Mouse (Mus musculus) Patski (cell line): Measurements from ENCODE around the gene Fbxo9. TPM values are rescaled to one million over a fixed set of nuclear protein-coding genes. Genes with fewer than 3 reads are reported as not detected.

Experiments
- ATAC-seq: fragments of 100-300 bp; one replicate; pipeline ENCODE4 v1.8.0; 2021
- CTCF ChIA-PET: fragments of 350-600 bp; sonication (Branson Sonifier 250); formaldehyde crosslinking; loops from one replicate; lab custom pipeline; 2022; ENCODE audit warnings: inconsistent platforms; lab: Charles Lee
- POLR2A ChIA-PET: fragments of 350-600 bp; sonication (Branson Sonifier 250); formaldehyde crosslinking; loops from one replicate; lab custom pipeline; 2022; ENCODE audit warnings: antibody characterized with exemption, inconsistent platforms; lab: Charles Lee
- DNase-seq: peaks from one replicate; pipeline ENCODE4 v3.0.0-alpha.2; 2011; ENCODE audit warnings: low read depth, low spot score
- H3K27me3 ChIP-seq: fragments of 371-371 bp; one replicate; pipeline ENCODE4 v1.5.1; 2021
- CTCF ChIP-seq: fragments of 100-300 bp; IDR thresholded peaks from one replicate; pipeline ENCODE4 v1.5.1; 2021
- in situ Hi-C: fragments of 300-500 bp; cut with MboI; formaldehyde crosslinking; loops from 3 replicates; pipeline ENCODE4 v1.11.1; 2018; ENCODE audit warnings: low pct_unique_long_range_greater_than_20kb, mixed read lengths
- polyA plus RNA-seq: library from polyadenylated mRNA; unstranded; gene quantifications from one replicate; pipeline ENCODE4 v1.2.3, GENCODE M21; 2021

Fbxo9 gene
- polyA plus RNA-seq, 1 experiment from 2014 or later = 52.2 TPM

GRCm38 (mm10) chr9:78126007-78126406 is 17.1 kb upstream of the Fbxo9 start:
- ChIA-PET CTCF (no interaction called here), POLR2A (no interaction called here)
- no peak for TF ChIP-seq CTCF
- ATAC-seq = no peak
- no peak for DNase-seq
- in situ Hi-C loops = no loop called here
- H3K27me3 ChIP-seq = no peaks in the 10 kb centered on the region

GRCm38 (mm10) chr9:78124297-78124696 is 15.4 kb upstream of the Fbxo9 start:
- no peak for DNase-seq
- ChIA-PET POLR2A (no interaction called here), CTCF (interaction anchor here (1.3 kb wide), 1 partner anchor 11 kb away, joined by 4 read pairs; no protein-coding TSS in a partner anchor)
- in situ Hi-C loops = no loop called here
- no peak for TF ChIP-seq CTCF
- H3K27me3 ChIP-seq = no peaks in the 10 kb centered on the region
- no peak for ATAC-seq

- ATAC-seq (no peak), DNase-seq (no peak)
- H3K27me3 ChIP-seq = no peaks in the 10 kb centered on the region
- no peak for TF ChIP-seq CTCF
- CTCF ChIA-PET = interaction anchor here (1.2 kb wide), 1 partner anchor 27 kb away, joined by 3 read pairs; no protein-coding TSS in a partner anchor
- POLR2A ChIA-PET = no interaction called here
- in situ Hi-C loops = no loop called here
These were observed 14.3 kb upstream of the Fbxo9 start for GRCm38 (mm10) chr9:78122939-78123712.

- DNase-seq (no peak), ATAC-seq (no peak)
- H3K27me3 ChIP-seq = no peaks in the 10 kb centered on the region
- in situ Hi-C loops = no loop called here
- ChIA-PET POLR2A (no interaction called here), CTCF (no interaction called here)
- no peak for TF ChIP-seq CTCF
These were observed 13.1 kb upstream of the Fbxo9 start for GRCm38 (mm10) chr9:78121985-78122384.

- in situ Hi-C loops = no loop called here
- no peaks in the 10 kb centered on the region for H3K27me3 ChIP-seq
- no peak for DNase-seq
- TF ChIP-seq CTCF = no peak
- no peak for ATAC-seq
- ChIA-PET CTCF (no interaction called here), POLR2A (no interaction called here)
These were observed 12.5 kb upstream of the Fbxo9 start for GRCm38 (mm10) chr9:78121358-78121757.

- DNase-seq (no peak), ATAC-seq (no peak)
- TF ChIP-seq CTCF = no peak
- in situ Hi-C loops = loop anchor here (5.0 kb wide), 1 partner anchor 40 kb away; no protein-coding TSS in a partner anchor
- POLR2A ChIA-PET = no interaction called here
- CTCF ChIA-PET = no interaction called here
- H3K27me3 ChIP-seq = no peaks in the 10 kb centered on the region
These were observed 8.8 kb upstream of the Fbxo9 start for GRCm38 (mm10) chr9:78117690-78118089.

- ChIA-PET CTCF (no interaction called here), POLR2A (no interaction called here)
- TF ChIP-seq CTCF = no peak
- no peaks in the 10 kb centered on the region for H3K27me3 ChIP-seq
- in situ Hi-C loops = loop anchor here (5.0 kb wide), 1 partner anchor 42 kb away; no protein-coding TSS in a partner anchor
- ATAC-seq (no peak), DNase-seq (no peak)
These were observed 6.9 kb upstream of the Fbxo9 start for GRCm38 (mm10) chr9:78115746-78116145.

GRCm38 (mm10) chr9:78113538-78113885 is 4.6 kb upstream of the Fbxo9 start:
- ChIA-PET POLR2A (no interaction called here), CTCF (interaction anchor here (0.9 to 2.3 kb wide), 14 partner anchors 12 to 311 kb away, joined by 3 to 11 read pairs (median 4); no protein-coding TSS in a partner anchor)

GRCm38 (mm10) chr9:78112770-78113537 is 4.1 kb upstream of the Fbxo9 start:
- in situ Hi-C loops = no loop called here
- peak; percentile 78 for ATAC-seq
- ChIA-PET POLR2A (interaction anchor here (1.3 kb wide), 1 partner anchor 16 kb away, joined by 4 read pairs; no protein-coding TSS in a partner anchor), CTCF (interaction anchor here (0.9 to 2.3 kb wide), 17 partner anchors 12 to 311 kb away, joined by 3 to 11 read pairs (median 4); partner anchors contain the start of gene Gsta4)
- peak; percentile 100 for TF ChIP-seq CTCF
- no peak for DNase-seq
- H3K27me3 ChIP-seq = no peaks in the 10 kb centered on the region

More at GRCm38 (mm10) chr9:78113538-78113885, 4.6 kb upstream of the Fbxo9 start:
- in situ Hi-C loops = no loop called here
- ATAC-seq = peak; percentile 22
- no peak for DNase-seq
- TF ChIP-seq CTCF = no peak
- no peaks in the 10 kb centered on the region for H3K27me3 ChIP-seq

GRCm38 (mm10) chr9:78111456-78111855 is 2.6 kb upstream of the Fbxo9 start:
- POLR2A ChIA-PET = no interaction called here
- DNase-seq (no peak), ATAC-seq (no peak)
- in situ Hi-C loops = no loop called here
- CTCF ChIA-PET = interaction anchor here (1.3 to 2.3 kb wide), 4 partner anchors 14 to 65 kb away, joined by 3 to 11 read pairs (median 6); no protein-coding TSS in a partner anchor
- TF ChIP-seq CTCF = no peak
- H3K27me3 ChIP-seq = no peaks in the 10 kb centered on the region

- DNase-seq = no peak
- POLR2A ChIA-PET = no interaction called here
These were observed 791 bp upstream of the Fbxo9 start for GRCm38 (mm10) chr9:78109656-78110055.

More at GRCm38 (mm10) chr9:78109656-78110055, 791 bp upstream of the Fbxo9 start:
- in situ Hi-C loops = no loop called here
- ATAC-seq = no peak
- CTCF ChIA-PET = interaction anchor here (1.0 kb wide), 2 partner anchors 21 to 85 kb away, joined by 3 read pairs; no protein-coding TSS in a partner anchor
- TF ChIP-seq CTCF = no peak
- no peaks in the 10 kb centered on the region for H3K27me3 ChIP-seq
